Mouse (Mus musculus): ENCODE results near the gene Ctxn2.

DNA sequence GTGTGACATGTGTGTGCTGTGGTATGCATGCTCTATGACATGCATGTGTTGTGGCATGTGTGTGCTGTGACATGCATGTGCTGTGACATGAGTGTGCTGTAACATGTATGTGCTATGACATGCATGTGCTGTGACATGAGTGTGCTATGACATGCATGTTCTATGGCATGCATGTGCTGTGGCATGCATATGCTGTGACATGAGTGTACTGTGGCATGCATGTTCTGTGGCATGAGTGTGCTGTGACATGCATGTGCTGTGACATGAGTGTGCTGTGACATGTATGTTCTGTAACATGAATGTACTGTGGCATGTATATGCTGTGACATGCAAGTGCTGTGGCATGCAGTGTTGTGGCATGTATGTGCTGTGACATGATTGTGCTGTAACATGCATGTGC, 56.4 kb downstream of the Ctxn2 start:
- TF ChIP-seq ZNF384 (IDR thresholded peaks at IDR 0.05; ENCODE audit: low read depth, low read length) (no peak), CHD2 (IDR thresholded peaks at IDR 0.05; ENCODE audit: low read depth, low read length) (no peak), ZC3H11A (IDR thresholded peaks at IDR 0.05; ENCODE audit: borderline replicate concordance, low read depth, low read length) (no peak)
